Mouse (Mus musculus): ENCODE data around the gene Nfkb1.

- no peak for TF ChIP-seq CTCF (IDR thresholded peaks at IDR 0.05)
- no peak for TF ChIP-seq EP300 (IDR thresholded peaks at IDR 0.05)
Measured at GRCm38 (mm10) chr3:135711040-135711570, 19.8 kb upstream of the Nfkb1 start.
